Mouse (Mus musculus): Measurements from ENCODE around the gene Gm34302.
"Not testable (repeated sequence)": the region's sequence is repeated elsewhere in the genome, so short reads cannot be mapped to it uniquely, and the experiment has no call there.

Gene Gm34302

DNA sequence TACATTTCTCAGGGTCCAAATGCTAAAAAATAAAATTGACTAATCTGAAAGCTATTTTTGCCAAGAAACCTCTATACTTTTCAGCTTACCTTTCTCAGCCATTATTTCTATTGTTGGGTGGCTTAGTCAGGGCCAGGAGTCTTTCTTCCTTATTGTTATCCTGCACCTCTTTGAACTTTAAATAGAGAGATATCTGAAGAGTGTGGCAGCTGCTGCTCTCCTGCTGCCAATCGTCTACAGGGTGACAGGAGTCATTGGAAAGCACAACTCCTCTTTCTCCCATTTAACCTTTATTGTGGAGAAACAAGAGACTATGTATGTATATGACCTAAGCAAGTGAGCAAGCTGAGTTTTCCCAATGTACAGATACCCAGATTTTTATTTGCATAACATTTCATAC lies at the start of gene Gm34302:
Gene Gm34302, minus strand, starts transcription at position 154 of the 400 bp plus-strand sequence.
- DNase-seq, result no peak

DNA sequence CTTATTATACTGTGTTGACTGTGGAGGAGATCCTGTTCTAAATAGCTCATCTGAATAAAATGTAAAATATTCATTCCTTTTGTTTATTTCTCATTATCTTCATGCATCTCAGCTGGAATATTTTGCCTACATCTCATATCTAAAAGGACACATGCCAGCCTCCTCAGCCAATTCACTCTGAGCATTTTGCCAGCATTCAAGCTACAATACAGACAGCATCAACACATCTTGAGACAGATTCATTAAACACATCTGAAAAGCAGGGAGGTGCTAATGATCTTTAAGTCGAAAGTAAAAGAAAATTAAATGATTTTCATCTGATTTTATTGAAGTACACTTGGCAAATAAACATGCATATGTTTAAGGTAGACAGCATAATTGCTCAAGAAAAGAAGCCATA lies 48.2 kb upstream of the Gm34302 start:
- DNase-seq, result no peak

DNA sequence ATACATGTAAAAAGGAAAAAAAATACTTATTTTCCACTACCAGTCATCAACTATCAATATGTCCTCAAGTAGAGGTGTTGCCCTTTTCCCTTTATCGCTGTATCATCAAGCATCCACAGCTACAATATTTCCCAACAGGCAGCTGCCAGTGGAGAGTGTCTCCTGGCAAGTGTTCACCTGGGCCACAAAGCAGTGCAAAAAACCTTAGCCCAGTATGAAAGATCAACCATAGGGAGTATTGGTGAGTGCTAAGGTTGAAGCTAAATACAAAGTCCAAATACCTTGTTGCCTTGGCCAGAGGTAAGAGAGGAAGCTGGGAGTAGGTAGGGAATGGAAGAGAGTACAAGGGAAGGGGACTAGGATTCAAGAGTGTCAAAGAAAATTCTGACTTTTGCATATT lies 34.0 kb upstream of the Gm34302 start:
- DNase-seq, result no peak

DNA sequence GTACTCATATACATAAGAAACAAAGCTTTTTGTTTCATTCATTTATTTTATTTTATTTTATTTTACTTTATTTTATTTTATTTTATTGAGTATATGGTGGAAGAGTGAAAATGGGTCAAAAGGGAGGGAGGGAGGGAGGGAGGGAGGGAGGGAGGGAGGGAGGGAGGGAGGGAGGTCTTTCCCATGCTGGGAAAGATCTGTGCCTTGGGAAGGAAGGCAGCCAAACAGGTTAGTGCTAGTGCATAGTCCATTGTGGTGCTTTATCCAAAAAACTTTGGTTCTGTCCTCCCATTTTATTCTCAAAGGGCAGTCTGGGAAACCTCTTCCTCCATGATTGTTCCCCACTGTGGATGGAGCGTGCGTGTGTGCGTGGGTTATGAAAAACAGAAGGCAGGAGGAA lies 32.6 kb upstream of the Gm34302 start:
- not testable (repeated sequence) for DNase-seq

DNA sequence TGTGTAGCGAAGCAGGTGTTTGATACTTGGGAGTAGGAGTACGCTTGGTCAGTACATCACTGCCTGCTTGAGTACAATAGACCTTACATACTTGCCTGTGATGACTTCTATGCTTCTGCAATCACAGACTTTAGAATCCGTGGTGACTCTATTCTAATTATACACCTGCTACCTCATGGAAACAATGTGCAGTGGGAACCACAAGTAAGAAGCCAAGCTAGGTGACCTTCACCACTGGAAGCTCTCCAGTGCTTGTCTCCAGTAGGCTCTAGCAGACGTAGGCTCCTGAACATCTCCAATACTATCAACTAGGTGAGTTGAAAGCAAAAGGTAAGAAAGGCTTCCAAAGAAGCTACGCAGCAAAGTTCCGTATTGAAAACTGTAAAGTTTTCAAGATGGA lies 27.6 kb upstream of the Gm34302 start:
- DNase-seq, result no peak

DNA sequence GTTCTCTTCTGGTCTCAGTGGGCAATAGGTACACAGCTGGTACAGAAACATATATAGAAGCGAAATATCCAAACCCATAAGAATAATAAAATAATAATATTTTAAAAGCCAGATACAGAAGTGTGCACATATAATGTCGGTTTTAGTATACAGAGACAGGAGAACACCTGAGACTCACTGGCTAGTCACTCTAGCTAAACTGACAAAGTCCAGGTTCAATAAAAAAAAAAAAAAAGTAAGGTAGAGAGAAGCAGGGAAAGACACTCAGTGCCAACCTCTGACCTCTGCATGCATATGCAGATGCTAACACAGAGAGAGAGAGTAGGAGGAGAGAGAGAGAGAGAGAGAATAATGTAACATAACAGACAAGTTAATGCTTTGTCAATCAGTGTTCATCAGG lies 25.8 kb upstream of the Gm34302 start:
- no peak for DNase-seq

DNA sequence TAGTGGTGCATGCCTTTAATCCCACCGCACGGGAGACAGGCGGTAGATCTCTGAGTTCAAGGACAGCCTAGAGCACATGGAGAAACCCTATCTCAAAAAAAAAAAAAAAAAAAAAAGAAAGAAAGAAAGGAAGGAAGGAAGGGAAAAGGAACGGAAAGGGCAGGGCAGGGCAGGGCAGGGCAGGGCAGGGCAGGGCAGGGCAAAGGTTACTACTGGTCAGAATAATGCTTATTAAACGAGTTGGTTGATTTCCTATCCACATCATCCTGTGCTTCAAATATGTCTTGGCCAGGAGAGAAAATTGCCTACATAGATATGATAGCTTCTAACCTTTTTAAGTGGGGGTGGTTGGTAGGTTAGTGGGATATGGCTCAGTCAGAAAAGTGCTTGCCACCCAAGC lies 25.2 kb upstream of the Gm34302 start:
- no peak for DNase-seq

DNA sequence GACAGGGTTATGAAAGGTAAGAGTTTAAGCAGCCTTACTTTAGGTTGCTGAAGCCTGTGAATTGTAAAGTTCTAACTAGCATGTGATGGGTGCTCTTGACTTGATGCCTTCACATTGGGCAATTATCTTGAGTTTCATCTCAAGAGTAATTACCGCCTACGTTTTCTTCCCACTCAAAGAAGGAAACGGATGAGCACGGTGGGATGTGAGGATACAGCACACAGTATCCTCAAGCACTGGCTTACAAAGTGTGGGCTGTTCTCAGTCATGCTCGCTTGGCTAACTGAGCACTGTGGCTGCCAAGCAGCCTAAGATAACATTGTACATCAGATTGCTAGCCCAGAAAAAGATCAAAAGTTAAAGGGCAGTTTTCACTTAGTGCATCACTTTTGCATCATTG lies 20.8 kb upstream of the Gm34302 start:
- no peak for DNase-seq

DNA sequence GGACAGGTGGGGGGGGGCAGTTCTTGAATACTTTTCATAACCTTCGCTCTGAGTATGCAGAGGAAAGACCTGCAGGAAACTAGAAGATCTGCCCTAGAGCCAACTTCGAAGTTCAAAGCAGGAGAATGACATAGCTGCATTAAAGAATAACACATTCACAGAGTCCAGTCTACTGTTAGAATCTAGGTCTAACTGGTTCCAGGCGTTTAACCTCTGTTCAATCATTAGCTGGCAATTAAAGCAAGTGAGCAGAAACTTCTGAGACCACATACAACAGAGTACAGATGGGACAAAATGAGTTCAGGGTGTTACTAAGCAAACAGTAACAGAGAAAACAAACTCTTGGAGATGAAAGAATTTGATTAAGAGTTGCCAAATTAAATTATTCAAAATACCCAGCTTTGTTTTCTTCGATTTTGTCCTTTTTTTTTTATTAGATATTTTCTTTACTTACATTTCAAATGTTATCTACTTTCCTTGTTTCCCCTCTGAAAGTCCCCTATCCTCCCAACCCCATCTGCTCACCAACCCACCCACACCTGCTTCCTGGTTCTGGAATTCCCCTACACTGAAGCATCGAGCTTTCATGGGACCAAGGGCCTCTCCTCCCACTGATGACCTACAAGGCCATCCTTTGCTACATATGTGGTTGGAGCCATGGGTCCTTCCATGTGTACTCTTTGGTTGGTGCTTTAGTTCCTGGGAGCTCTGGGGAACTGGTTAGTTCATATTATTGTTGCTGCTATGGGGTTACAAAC lies 11.1 kb upstream of the Gm34302 start:
- DNase-seq, result no peak

DNA sequence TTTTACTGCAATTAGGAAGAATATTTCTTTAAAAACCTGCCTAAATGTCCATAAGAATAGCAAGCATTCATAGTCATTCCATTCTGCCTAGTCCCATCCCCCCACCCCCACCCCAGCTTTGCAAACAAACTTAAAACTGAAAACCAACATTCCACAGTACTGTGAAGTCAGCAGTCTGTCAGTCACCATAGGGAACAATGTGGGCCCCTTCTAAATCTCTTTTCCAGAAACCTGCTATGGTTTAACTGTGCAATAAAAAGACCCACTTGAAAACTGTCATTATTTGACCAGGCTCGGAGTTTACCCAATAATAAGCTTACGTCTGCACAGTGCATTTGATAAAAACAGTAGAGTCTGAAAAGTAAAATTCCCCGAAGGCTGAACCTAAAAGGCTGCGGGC lies 9.9 kb upstream of the Gm34302 start:
- DNase-seq, result no peak

DNA sequence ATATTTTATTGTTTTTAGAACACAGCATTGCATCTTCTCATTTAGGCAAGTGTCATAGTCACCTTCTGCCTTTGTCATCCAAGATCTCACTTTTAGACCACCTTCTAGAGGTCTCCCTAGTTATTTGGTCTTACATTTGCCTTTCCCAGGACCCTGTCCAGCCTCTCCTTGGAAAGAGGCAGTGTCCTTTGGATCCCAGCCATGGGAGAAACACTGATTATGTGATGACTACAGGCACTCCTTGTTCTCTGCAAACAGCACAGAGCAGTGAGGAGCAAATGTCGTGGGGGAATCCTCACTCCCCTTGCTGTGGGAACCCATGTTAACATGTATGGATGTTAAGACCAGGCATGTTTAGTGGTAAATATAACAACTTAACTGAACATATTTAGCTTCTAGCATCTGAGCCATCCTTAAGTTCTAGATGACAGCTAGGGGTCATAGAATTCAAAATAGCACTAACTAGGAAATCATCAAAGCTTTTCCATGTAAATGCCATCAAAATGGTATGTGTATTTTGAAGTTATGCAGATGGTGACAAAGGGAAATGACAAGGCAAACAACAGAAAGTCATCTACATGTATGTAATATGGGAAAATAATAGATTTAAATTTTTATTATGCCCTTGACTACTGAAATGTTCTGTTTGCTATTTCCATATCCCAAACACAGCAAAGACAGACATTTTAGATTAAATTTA lies 43.1 kb downstream of the Gm34302 start:
- DNase-seq, result no peak

DNA sequence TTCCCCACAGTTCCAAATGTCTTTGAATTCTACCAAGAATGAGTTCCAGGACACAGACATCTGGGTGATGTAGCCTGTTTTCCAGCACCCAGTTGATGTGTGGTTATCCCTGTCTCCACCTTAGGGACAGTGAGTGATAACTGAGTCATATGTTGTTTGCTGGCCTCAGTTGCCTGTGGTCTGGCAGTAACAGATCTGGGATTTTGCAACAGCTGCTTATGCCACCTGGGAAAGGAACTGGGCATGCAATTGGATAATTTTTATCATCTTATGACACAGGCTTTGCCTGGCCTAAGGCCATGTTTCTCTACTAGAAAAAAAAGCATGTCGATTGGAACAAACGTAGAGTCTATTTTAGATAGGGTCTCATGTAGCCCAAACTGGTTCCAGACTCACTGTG lies 43.9 kb downstream of the Gm34302 start:
- DNase-seq, result no peak

DNA sequence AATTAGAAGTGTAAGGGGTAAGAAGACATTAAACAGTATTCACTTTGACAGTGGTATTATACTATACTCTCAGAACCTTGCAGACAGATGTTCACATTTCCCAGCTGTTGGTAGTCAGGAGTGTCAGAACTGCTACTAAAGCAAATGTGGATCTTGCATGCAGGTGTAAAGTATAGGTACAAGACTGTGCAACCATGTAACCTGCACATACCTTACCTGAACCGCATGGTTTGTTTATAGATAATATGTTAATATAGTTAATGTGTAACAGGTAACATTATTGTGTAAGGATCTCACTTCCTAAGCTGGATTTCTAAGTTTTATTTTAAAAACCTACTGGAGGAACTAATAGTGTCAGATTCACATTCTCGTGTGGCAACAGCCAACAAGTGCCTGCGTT lies 44.8 kb downstream of the Gm34302 start:
- no peak for DNase-seq

Data from B cell, adult 2 months (primary cell).